Mouse (Mus musculus) midbrain, embryonic 14.5 days (tissue): ENCODE results near the gene Etnk1. TPM values are rescaled to one million over a fixed set of nuclear protein-coding genes. Genes with fewer than 3 reads are reported as not detected.
"Not testable (repeated sequence)": the region's sequence is repeated elsewhere in the genome, so short reads cannot be mapped to it uniquely, and the experiment has no call there.

ENCODE experiments used
- ATAC-seq: fragments of 200-750 bp; cut with Nextera tagmentation; 2 replicates; pipeline ENCODE4 v1.8.0; 2017; ENCODE audit warnings: moderate number of reproducible peaks, moderate library complexity; ENCODE audit not compliant: low FRiP score, low TSS enrichment
- DNase-seq: peaks from one replicate; pipeline ENCODE4 v3.0.0-alpha.2; 2015
- H3K27ac ChIP-seq: fragments of 300-500 bp; sonication (generic); replicated peaks from 2 replicates; pipeline ENCODE4 v1.5.1; 2014; ENCODE audit warnings: mild to moderate bottlenecking, low read depth, low read length, moderate library complexity
- H3K27me3 ChIP-seq: fragments of 300-500 bp; sonication (generic); 2 replicates; pipeline ENCODE4 v1.6.1; 2014; ENCODE audit warnings: low read length, control low read depth, mixed read lengths; ENCODE audit not compliant: control insufficient read depth, insufficient read depth
- H3K36me3 ChIP-seq: fragments of 300-500 bp; sonication (generic); 2 replicates; pipeline ENCODE4 v1.6.1; 2014; ENCODE audit warnings: low read length, control low read depth; ENCODE audit not compliant: control insufficient read depth, insufficient read depth
- H3K4me1 ChIP-seq: fragments of 300-500 bp; sonication (generic); 2 replicates; pipeline ENCODE4 v1.6.1; 2014; ENCODE audit warnings: mild to moderate bottlenecking, antibody characterized with exemption, low read length, control low read depth; ENCODE audit not compliant: control insufficient read depth, insufficient read depth
- H3K4me2 ChIP-seq: fragments of 300-500 bp; sonication (generic); 2 replicates; pipeline ENCODE4 v1.6.1; 2014; ENCODE audit warnings: mild to moderate bottlenecking, low read length, moderate library complexity
- H3K4me3 ChIP-seq: fragments of 300-500 bp; sonication (generic); replicated peaks from 2 replicates; pipeline ENCODE4 v1.5.1; 2014; ENCODE audit warnings: low read depth, low read length
- H3K9ac ChIP-seq: fragments of 300-500 bp; sonication (generic); replicated peaks from 2 replicates; pipeline ENCODE4 v1.6.1; 2014; ENCODE audit warnings: mild to moderate bottlenecking, low read length, moderate library complexity
- H3K9me3 ChIP-seq: fragments of 300-500 bp; sonication (generic); 2 replicates; pipeline ENCODE4 v1.6.1; 2016; ENCODE audit warnings: low read length, control low read depth, mixed read lengths; ENCODE audit not compliant: control insufficient read depth
- WGBS: fragments of 180-500 bp; shearing (Covaris S2); extraction: QIAGEN DNeasy Blood & Tissue Kit; methylation state at CpG from one replicate; pipeline ENCODE4 v1.1.7; 2014; 5-methylcytosine and 5-hydroxymethylcytosine counted together
- polyA plus RNA-seq: library from polyadenylated mRNA; unstranded; fragments of >200 nt; fragmentation: Nextera tagmentation; extraction: Ambion mirVana; gene quantifications from 2 replicates; pipeline ENCODE4 v1.2.1, GENCODE M21; 2014

Etnk1 gene
- polyA plus RNA-seq, 1 experiment from 2014 or later, result 62.0 TPM

DNA sequence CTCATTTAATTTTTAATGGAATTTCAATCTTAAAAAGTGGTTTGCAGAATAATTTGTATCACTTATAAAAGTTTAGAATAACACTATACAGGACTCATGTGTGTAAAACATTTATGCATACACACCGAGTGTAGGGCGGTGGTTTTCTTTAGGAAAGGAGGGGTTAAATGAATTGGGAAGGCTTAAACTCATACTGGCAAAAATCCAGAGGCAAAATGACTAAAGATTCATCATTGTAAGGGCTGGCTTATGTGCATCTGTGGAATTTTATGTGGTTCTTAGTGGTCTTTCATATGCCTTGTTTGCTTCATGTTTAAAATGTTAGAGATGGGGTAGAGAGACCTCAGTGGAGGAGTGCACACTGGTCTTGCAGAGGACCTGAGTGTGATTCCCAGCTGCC, 22.5 kb upstream of the Etnk1 start:
- H3K27me3 ChIP-seq, result no peaks in the 10 kb centered on the region
- no peak overlapping the region for H3K4me3 ChIP-seq
- WGBS, result 91% methylated on average over 2 of the region's 2 CpGs
- no peaks in the 10 kb centered on the region for H3K9me3 ChIP-seq
- H3K36me3 ChIP-seq, result no peaks in the 10 kb centered on the region
- DNase-seq, result no peak
- no peak overlapping the region for H3K4me2 ChIP-seq
- H3K4me1 ChIP-seq, result peaks cover 4% of the 10 kb centered on the region; the same call in 1 of the 2 replicates
- ATAC-seq, result no peak
- no peak overlapping the region for H3K9ac ChIP-seq
- H3K27ac ChIP-seq, result no peak overlapping the region

- 52% methylated on average over 7 of the region's 7 CpGs for WGBS
- Histone ChIP-seq H3K27me3 (no peaks in the 10 kb centered on the region), H3K9me3 (no peaks in the 10 kb centered on the region)
Observed at GRCm38 (mm10) chr6:143145051-143145450, 22.0 kb upstream of the Etnk1 start.

GRCm38 (mm10) chr6:143146756-143147155, 20.3 kb upstream of the Etnk1 start:
- H3K4me1 ChIP-seq, result peaks cover 4% of the 10 kb centered on the region; the same call in 1 of the 2 replicates

More at GRCm38 (mm10) chr6:143145051-143145450, 22.0 kb upstream of the Etnk1 start:
- Histone ChIP-seq H3K4me2 (no peak overlapping the region), H3K27ac (no peak overlapping the region), H3K4me3 (no peak overlapping the region), H3K36me3 (no peaks in the 10 kb centered on the region), H3K9ac (no peak overlapping the region), H3K4me1 (peaks cover 4% of the 10 kb centered on the region; the same call in 1 of the 2 replicates)
- no peak for ATAC-seq
- no peak for DNase-seq

DNA sequence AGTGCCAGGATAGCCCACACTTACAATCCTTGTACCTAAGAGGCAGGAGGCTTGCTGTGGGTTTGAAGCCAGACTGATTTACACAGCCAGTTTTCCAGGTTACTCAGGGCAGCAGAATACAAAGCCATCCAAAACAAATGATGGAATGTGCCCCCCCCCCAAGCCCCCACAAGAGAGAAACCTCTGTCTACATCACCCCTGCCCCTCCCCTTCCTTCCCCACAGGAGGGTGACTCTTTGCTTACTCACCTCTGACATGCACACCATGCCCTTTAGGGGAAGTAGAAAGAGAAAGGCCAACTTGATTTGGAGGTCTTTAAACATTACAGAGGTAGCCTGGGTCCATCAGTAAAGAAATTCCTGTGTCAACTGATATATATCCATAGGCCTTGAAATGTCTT, 18.2 kb upstream of the Etnk1 start:
- ATAC-seq, result no peak
- Histone ChIP-seq H3K4me3 (no peak overlapping the region), H3K4me1 (peaks cover 1% of the 10 kb centered on the region; the same call in 1 of the 2 replicates), H3K27ac (no peak overlapping the region), H3K27me3 (no peaks in the 10 kb centered on the region), H3K4me2 (no peak overlapping the region), H3K9me3 (no peaks in the 10 kb centered on the region), H3K36me3 (no peaks in the 10 kb centered on the region), H3K9ac (no peak overlapping the region)
- no peak for DNase-seq

More at GRCm38 (mm10) chr6:143146756-143147155, 20.3 kb upstream of the Etnk1 start:
- no peak overlapping the region for H3K4me3 ChIP-seq
- 74% methylated on average over 8 of the region's 8 CpGs for WGBS
- no peaks in the 10 kb centered on the region for H3K9me3 ChIP-seq
- no peak overlapping the region for H3K27ac ChIP-seq
- DNase-seq (no peak), ATAC-seq (no peak)
- H3K9ac ChIP-seq, result no peak overlapping the region
- no peaks in the 10 kb centered on the region for H3K27me3 ChIP-seq
- no peaks in the 10 kb centered on the region for H3K36me3 ChIP-seq
- H3K4me2 ChIP-seq, result no peak overlapping the region

- DNase-seq, result no peak
- ATAC-seq, result no peak
- Histone ChIP-seq H3K27ac (no peak overlapping the region), H3K36me3 (no peaks in the 10 kb centered on the region), H3K9me3 (no peaks in the 10 kb centered on the region), H3K4me1 (no peaks in the 10 kb centered on the region), H3K9ac (no peak overlapping the region), H3K27me3 (no peaks in the 10 kb centered on the region), H3K4me3 (no peak overlapping the region), H3K4me2 (no peak overlapping the region)
- 69% methylated on average over 5 of the region's 5 CpGs for WGBS
Observed at GRCm38 (mm10) chr6:143149766-143150291, 17.2 kb upstream of the Etnk1 start.

GRCm38 (mm10) chr6:143151081-143151995, 15.7 kb upstream of the Etnk1 start:
- H3K27ac ChIP-seq, H3K9me3 ChIP-seq, ATAC-seq, DNase-seq, H3K27me3 ChIP-seq, H3K4me2 ChIP-seq, H3K4me3 ChIP-seq, H3K4me1 ChIP-seq, H3K9ac ChIP-seq, H3K36me3 ChIP-seq: not testable (repeated sequence)
- WGBS, result 85% methylated on average over 10 of the region's 10 CpGs

- H3K4me3 ChIP-seq, result no peak overlapping the region
- no peaks in the 10 kb centered on the region for H3K9me3 ChIP-seq
- no peak overlapping the region for H3K27ac ChIP-seq
- WGBS, result 43% methylated on average over 9 of the region's 9 CpGs
- ATAC-seq, result no peak
- H3K4me1 ChIP-seq, result no peaks in the 10 kb centered on the region
- H3K9ac ChIP-seq, result no peak overlapping the region
- no peak for DNase-seq
- no peaks in the 10 kb centered on the region for H3K36me3 ChIP-seq
- no peak overlapping the region for H3K4me2 ChIP-seq
- no peaks in the 10 kb centered on the region for H3K27me3 ChIP-seq
Observed at GRCm38 (mm10) chr6:143152321-143152827, 14.6 kb upstream of the Etnk1 start.

DNA sequence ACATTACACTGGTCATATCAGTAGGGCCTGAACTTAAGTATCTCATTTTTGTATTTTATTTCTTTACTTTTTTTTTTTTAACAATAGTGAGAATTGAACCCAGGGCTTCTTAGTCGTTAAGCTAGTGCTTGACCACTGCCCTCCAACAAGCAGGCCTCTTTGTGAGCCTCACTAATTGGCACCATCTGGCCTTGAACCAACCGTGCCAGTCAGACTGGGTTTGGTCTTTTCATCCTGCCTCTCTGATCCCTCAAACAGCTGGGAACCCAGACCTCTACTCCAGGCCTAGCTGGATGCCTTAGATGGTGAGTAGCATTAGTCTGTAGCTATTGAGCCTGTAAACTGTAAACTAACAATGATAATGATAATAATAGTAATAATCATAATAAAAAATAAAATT, 13.9 kb upstream of the Etnk1 start:
- no peak for DNase-seq

More for the DNA sequence above, 13.9 kb upstream of the Etnk1 start:
- no peak for ATAC-seq
- no peaks in the 10 kb centered on the region for H3K27me3 ChIP-seq
- H3K4me2 ChIP-seq, result no peak overlapping the region
- H3K27ac ChIP-seq, result no peak overlapping the region
- no peaks in the 10 kb centered on the region for H3K9me3 ChIP-seq
- no peak overlapping the region for H3K9ac ChIP-seq
- 59% methylated on average over 2 of the region's 2 CpGs for WGBS
- no peaks in the 10 kb centered on the region for H3K36me3 ChIP-seq
- H3K4me1 ChIP-seq, result no peaks in the 10 kb centered on the region
- H3K4me3 ChIP-seq, result no peak overlapping the region
